Mouse (Mus musculus) liver (tissue): ENCODE results near the gene Ube2u.
A peak's percentile ranks its signal among the peaks of the same experiment; 100 is the strongest.

Experiments used
- DNase-seq: peaks from one replicate; pipeline ENCODE4 v3.0.0-alpha.2; 2020; ENCODE audit warnings: mixed read lengths

Gene Ube2u

GRCm38 (mm10) chr4:100553296-100553695 is 74.6 kb downstream of the Ube2u start:
- DNase-seq, result no peak

DNA sequence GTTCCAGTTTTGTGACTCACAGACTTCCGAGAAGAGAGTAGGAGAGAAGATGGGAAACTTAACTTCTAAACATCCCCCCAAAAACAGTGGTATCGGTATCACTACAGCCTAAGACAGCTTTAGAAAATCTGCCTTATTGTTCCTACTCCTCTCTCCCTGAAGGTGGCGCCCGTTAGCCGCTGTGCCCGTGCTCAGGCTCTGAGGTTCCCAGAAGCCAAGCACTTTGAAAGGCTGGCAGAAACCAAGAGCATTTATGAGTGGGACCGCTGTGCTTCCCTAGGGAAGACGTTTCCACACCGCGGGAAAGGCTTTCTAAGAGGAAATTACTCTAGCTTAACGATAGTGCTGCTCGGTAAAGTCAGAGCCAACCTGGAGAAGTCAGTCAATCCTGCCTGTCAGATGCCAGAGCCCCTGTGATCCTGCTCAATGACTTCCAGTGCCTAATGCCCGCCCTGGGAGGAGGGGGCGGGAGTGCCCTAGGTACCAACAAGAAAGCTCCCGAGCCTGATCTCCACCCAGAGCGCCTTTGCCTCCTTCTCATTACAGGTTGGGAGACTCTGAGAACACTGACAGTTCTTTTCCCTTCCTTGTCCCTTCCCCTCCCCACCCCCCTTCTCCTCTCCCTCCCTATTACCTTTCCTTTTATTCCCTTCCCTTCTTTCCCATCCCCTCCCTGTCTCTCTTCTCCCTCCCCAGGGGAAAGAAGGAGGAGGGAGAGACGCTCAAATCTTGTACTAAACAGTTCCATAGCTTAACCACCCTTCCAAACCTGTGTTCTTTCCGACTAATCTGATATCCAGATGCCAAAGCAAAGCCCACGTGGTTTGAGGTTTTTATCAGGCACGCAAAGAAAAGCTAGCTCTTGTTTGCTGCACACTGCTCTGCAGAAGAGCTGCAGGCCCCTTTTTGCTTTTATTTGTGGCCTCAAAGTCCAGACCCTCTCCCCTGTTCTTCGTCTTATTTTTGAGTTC is 109.9 kb downstream of the Ube2u start:
- DNase-seq, result peak; percentile 59

GRCm38 (mm10) chr4:100595771-100596170 is 117.1 kb downstream of the Ube2u start:
- DNase-seq, result no peak

- DNase-seq, result no peak
These were observed 118.0 kb downstream of the Ube2u start for GRCm38 (mm10) chr4:100596630-100597029.

- no peak for DNase-seq
These were observed 118.4 kb downstream of the Ube2u start for GRCm38 (mm10) chr4:100597049-100597448.
